Mouse (Mus musculus): Measurements from ENCODE around the gene Ptger1.

Ptger1 gene

GRCm38 (mm10) chr8:83656043-83656442 lies 10.4 kb upstream of the Ptger1 start:
- peak; percentile 53 for DNase-seq (ENCODE audit: low read depth, low spot score)

DNA sequence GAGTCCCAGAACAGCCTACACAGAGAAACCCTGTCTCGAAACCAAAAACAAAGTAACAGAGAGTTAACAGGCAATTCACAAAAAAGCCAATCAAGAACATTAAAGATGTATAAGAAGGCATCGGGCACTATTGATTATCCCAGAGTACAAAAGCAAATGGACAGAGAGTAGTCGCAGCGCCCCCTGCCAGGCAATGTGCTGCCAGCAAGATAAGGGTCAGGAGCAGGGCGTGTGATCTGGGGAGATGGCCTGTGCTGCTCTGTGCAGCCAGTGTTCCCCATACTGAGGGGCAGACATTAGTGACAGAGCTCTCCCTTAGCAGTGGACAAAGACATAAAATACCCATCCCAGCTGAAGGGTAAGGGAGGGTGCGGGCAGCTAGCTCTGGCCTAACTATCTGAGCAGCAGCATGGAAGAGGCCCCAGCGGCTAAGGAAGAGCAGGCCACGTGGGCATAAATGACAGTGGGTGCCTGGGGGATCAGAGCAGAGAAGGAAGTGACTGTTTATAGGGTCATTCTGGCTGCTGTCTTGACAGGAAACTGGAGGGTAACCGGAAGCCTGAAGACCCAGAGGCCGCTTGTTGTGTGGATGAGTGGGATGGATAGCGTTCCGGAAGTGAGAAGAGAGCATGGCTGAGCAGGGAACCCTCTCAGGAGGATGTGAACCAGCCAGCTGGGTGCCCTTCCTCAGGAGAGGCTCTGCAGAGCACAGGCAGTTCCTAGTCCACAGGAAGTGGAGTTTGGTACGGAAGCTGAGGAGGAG lies 9.8 kb upstream of the Ptger1 start:
- no peak for DNase-seq (ENCODE audit: low read depth, low spot score)

DNA sequence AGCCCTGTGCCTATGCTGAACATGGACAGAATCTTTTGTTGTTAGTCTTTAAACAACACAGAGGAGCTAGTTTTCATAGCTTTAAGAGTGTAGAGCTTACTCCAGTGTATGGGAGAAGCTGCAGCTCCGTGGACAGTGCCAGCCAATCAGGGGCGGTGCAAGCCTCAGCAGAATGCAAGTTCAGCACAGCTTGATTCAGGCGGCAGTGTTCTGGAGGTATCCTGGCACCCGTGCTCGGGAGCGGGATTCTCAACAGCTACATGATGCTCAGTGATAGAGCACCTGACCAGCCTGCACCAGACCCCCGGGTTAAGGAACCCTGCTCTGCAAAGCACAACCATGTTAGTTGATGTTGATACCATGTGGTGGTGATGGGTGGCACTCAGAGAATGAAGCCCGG lies 5.9 kb upstream of the Ptger1 start:
- DNase-seq (ENCODE audit: low read depth, low spot score): no peak

GRCm38 (mm10) chr8:83660995-83661680 lies 5.3 kb upstream of the Ptger1 start:
- DNase-seq (ENCODE audit: low read depth, low spot score): no peak

DNA sequence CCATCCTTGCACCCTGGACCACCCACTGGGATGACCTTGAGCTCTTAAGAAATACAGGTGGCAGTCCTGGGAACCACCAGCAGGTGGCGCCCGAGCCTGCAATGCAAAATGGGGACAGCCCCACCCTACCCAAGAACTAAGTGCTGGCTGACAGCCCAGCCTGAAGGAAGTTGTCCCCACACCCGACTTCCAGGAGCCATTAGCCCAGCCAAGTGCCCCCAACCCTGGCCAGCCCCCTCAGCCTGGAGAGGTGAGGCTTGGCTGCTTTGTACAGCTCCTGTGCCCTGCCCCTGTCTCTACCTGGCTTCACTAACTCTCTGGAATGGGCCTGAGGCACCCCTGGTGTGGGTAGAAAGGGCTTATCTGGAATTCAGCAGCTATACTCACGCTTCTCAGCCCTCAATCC lies 4.1 kb upstream of the Ptger1 start:
- DNase-seq (ENCODE audit: low read depth, low spot score): peak; percentile 94

DNA sequence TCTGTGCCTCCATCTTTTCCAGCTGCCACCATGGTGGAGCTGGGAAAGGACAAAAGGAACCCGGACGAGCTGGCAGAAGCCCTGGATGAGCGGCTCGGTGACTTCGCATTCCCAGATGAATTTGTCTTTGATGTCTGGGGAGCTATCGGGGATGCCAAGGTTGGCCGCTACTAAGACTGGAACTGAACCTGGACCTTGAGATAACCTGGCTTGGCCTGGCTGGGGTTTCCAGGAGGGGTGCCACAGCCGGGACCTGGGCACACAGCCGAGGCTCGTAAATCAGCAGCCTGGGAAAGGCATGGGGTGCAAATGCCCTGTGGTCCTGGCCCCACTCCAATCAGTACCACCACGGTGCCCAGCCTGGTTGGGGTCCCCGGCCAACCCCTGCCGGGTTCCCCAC lies 2.4 kb upstream of the Ptger1 start:
- no peak for DNase-seq (ENCODE audit: low read depth, low spot score)

- no peak for DNase-seq (ENCODE audit: low read depth, low spot score)
Measured at GRCm38 (mm10) chr8:83664931-83665625, 1.4 kb upstream of the Ptger1 start.

DNA sequence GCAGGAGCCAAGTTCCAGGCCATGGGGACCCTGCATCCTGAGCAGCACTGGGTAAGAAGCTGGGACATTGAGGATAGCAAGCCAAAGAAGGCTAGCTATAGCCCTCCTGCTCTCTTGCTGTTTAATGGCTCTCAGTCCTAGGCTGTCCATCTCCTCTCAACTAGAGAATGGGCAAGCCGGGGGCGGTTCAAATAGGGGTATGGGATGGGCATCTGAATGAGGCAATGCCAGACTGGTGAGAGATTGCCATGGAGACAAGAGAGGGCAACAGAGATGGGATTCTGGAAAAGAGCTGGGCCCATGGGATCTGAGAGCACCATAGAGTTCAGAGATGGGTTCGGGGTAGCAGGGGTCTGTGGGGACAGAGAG lies 372 bp downstream of the Ptger1 start:
- no peak for DNase-seq (ENCODE audit: low read depth, low spot score)

- no peak for DNase-seq (ENCODE audit: low read depth, low spot score)
Measured at GRCm38 (mm10) chr8:83667526-83667925, 1.0 kb downstream of the Ptger1 start.

DNA sequence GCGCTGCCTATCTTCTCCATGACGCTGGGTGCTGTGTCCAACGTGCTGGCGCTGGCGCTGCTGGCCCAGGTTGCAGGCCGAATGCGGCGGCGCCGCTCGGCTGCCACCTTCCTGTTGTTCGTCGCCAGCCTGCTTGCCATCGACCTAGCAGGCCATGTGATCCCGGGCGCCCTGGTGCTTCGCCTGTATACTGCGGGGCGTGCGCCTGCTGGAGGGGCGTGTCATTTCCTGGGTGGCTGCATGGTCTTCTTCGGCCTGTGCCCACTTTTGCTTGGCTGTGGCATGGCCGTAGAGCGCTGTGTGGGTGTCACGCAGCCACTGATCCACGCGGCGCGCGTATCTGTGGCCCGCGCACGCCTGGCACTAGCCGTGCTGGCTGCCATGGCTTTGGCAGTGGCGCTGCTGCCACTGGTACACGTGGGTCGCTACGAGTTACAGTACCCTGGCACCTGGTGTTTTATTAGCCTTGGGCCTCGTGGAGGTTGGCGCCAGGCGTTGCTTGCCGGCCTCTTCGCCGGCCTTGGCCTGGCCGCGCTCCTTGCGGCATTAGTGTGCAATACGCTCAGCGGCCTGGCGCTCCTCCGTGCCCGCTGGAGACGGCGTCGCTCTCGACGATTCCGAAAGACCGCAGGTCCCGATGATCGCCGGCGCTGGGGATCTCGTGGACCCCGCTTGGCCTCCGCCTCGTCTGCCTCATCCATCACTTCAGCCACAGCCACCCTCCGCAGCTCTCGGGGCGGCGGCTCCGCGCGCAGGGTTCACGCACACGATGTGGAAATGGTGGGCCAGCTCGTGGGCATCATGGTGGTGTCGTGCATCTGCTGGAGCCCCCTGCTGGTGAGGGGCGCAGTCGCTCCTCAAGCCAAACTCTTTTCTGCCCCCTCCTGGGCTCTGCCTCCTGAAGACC lies 1.8 kb downstream of the Ptger1 start:
- DNase-seq (ENCODE audit: low read depth, low spot score): peak; percentile 85

GRCm38 (mm10) chr8:83669013-83669412 lies 2.5 kb downstream of the Ptger1 start:
- no peak for DNase-seq (ENCODE audit: low read depth, low spot score)

- DNase-seq (ENCODE audit: low read depth, low spot score): no peak
Measured at GRCm38 (mm10) chr8:83672936-83673335, 6.5 kb downstream of the Ptger1 start.

DNA sequence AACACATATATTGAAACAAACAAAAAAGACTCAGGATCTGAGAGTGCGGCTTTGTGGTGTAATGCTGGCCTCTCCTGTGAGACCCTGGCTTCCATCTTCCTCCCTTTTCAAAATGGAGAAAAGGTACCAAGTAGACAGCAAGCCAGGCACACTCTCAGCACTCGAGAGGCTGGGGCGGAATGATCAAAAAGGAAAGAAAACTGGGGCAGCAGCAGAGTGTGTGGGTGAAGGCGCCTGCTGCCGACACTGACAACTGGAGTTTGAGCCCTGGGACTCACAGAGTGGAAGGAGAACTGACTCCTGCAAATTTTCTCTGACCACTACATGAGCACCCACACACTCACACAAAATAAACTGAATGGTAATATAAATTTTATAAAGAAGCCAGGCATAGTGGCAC lies 8.0 kb downstream of the Ptger1 start:
- no peak for DNase-seq (ENCODE audit: low read depth, low spot score)

DNA sequence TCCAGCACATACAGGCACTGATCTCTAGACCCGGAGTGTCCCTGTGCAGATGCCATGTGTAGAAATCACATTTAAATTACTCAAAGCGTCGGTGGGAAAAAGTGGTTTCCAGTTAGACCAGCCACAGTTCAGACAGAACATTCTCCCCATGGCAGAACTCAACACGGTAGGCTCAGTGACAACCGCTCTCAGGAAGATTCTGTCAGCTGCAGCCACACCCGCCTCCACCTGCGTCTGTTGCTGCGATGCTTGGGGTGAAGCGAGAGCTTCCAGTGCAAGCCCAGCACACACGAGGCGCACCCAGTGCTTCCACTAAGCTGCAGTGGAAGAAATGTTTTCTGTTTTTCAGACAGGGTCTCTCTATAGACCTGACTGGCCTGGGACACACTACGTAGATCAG lies 13.4 kb downstream of the Ptger1 start:
- no peak for DNase-seq (ENCODE audit: low read depth, low spot score)

- DNase-seq (ENCODE audit: low read depth, low spot score): no peak
Measured at GRCm38 (mm10) chr8:83680603-83681002, 14.1 kb downstream of the Ptger1 start.

DNA sequence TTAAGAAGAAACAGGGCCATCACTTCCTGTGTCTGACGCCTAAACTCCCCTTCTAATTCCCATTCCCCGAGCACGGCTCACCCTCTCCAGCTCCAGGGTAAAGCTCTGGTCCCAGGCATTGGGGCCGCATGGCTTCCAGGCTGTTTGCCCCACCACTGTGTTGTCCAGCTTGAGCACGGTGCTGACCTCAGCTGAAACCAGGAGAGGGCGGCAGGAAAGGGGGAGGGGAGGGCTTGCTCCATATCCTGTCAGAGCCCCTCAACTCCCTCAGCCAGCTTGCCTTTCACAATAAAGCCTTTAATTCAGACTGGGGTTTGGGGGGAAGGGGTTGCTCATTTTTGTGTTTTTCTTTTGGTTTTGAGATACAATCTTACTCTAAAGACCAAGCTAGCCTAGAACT lies 14.6 kb downstream of the Ptger1 start:
- DNase-seq (ENCODE audit: low read depth, low spot score): no peak

- DNase-seq (ENCODE audit: low read depth, low spot score): no peak
Measured at GRCm38 (mm10) chr8:83684517-83684916, 18.0 kb downstream of the Ptger1 start.

DNA sequence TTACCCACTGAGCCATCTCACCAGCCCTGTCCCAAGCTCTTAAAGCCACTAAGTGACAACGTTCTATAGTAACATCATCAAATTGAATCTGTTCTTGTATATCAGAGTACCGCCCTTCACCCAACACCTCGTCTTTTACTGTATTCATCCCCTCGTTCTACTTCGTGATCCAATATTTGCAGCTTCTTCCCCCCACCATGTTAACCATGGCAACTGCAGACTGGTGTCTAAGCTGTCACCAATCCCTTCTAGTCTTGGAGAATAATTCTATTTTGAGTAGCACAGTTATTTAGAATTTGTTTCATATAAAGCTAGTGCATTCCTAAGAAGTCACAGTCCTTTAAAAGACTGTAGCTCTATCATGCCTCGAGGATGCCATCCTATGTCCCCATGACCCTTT lies 22.8 kb downstream of the Ptger1 start:
- no peak for DNase-seq (ENCODE audit: low read depth, low spot score)

DNA sequence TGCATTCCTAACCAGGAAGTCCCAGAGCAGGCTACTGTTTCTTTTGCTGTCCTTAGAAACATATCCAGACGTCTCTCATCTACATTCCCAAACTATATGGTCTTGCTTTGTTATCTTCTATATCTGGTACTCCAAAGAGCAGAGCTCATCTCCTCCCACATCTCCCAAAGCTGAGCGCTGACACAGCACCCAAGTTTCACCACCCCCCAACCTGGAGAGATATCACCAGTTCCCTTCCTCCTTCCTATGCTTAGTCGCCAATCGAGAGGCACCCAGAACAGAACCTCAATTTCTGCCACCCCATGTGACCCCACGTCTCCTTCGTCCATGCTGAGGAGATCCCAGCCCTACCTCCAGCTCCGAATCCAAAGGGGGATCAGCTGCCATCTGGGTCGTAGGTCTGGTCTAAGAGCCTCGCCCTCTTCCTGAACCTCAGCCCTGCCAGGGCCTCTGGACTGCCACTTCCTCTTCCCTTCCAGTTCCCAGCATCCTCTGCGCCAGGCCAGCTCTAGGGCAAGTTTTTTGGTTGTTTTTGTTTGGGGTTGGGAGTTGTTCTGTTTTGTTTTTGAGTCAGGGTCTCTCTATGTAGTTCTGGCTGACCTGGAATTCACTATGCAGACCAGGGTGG lies 27.2 kb downstream of the Ptger1 start:
- DNase-seq (ENCODE audit: low read depth, low spot score): no peak

- no peak for DNase-seq (ENCODE audit: low read depth, low spot score)
Measured at GRCm38 (mm10) chr8:83694369-83695160, 28.1 kb downstream of the Ptger1 start.

Measured in R1 (cell line).